Mouse (Mus musculus): ENCODE measurements at regions not wholly inside any gene's neighbourhood (a gene's known extent, or its start where the extent isn't known, plus 50 kb on each side); places are given as distances from the start of the nearest gene placed in this dataset.

DNA sequence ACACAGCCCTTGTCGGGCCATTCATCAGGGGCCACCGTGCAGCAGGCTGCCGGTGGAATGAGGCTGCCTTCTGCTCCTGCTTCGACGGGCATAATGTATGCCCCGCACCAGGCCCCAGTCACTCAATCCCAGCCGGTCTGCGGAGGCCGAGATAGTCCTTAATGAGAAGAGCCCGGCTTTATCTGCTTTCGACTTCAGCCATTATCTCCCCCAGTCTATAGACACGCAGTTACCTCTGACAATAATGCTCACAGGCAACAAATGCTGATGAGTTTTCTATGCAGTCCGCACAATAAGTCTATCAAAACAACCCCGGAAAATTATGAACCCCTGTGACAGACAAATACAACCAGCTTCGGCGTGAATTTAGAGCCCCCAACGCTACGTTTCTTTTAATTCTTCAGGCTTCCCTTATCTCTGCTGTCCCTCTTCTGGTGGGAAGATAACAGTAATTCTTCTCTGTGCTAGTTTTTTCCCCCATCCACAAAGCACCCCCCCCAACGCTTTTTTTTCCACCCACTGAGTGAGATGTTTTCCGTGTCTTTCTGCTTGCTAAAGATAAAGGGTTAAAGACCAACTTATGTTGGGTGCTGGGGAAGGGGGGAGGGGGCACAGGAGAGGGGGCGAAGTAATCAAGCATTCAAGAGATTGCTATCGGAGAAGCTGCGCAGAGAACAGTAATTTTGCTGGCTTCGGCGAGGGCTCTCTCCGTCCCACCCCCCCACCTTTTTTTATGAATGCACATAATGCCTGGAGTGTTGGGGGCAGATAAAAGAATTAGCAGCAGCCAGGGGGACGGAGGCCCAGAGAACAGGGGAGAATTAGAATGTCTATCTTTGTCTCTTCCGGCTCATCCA is 117.8 kb downstream of the Mrm1 start:
- no peak for DNase-seq

- DNase-seq, result no peak
Observed at GRCm38 (mm10) chr11:84697521-84697920, 121.8 kb downstream of the Mrm1 start.

DNA sequence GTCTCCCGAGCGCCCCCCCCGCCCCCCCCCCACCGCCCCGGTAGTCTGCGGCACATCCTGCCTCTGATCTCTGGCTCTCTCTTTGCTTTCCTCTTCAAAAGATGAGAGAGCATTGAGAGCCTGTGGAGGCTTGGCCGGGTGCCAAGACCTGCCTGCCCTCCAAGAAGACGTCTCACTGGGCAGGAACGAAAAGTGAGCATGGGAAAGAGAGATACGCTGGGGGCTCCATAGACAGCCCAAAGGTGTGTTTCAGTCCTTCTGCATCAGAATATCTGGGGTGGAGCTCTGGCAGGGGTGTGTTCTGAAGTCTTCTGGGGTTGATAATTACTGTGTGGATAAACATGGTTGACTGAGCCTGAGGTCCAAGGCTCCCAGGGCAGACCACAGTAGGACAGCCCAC is 126.7 kb downstream of the Mrm1 start:
- DNase-seq, result peak; percentile 8

- no peak for DNase-seq
Observed at GRCm38 (mm10) chr11:84691410-84692148, 127.7 kb downstream of the Mrm1 start.

DNA sequence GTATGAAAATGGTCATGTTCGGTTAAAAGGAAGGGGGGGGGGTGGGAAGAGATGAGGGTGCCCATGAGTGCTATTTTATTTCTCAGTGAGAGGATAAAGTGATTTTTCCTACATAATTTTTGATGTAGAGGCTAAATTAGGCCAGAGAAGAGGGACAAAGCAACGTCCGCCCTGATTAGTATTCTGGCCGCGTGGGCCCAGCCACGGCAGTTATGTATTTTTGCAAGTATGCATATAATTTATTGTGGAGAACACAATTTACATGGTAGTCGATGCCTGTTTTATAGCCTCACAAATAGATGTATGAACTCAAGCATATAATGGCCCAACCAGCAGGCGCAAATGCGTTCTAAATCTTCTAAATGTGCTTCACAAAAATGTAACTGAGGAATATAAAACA is 132.8 kb downstream of the Mrm1 start:
- no peak for DNase-seq

DNA sequence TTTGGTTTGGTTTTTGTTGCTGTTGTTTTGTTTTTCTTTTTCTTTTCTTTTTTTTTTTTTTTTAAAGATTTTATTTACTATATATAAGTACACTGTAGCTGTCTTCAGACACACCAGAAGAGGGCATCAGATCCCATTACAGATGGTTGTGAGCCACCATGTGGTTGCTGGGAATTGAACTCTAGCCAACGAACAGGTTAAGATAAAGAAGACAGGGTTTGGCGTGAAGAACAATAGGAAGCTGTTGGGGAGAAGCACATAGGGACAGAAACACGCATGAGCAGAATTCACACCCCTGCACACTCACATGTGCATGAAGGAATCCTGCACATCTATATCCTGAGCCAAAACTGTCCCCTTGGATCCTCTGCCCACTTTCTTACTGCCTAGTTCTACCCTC is 135.0 kb downstream of the Mrm1 start:
- no peak for DNase-seq

GRCm38 (mm10) chr11:84682931-84683330 is 136.4 kb downstream of the Mrm1 start:
- no peak for DNase-seq

DNA sequence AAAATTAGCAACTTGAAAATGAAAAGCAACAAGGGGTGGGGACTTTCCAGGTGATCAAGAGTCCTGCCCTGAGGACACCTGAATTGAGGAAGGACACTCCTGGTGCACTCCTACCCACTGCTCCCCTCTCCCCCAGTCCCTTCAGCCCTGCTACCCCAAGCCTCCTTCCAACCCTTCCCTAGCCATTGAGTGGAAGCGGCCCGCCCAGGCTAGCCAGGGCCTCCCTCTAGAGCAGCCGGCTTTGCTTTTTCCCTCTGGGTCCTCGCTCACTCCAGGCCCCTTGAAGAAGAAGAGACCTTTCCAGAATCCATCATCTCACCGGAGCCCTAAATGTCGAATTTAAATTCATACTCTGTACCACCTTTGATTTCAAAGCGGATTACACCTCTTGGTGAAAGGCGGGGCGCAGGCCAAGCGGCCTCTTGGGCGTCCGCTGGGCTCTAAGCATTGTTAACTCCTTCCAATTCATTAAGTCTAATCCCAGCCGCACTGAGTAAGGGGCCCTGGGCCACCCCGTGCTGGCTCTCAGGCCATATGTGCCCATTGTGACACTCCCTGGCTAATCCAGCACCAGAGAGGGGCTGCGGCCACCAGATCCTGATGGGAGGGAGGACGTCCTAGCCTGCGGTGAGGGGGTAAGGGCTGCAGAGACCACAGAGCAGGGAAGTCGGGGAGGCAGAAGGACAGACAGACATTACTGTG is 142.8 kb downstream of the Mrm1 start:
- no peak for DNase-seq

DNA sequence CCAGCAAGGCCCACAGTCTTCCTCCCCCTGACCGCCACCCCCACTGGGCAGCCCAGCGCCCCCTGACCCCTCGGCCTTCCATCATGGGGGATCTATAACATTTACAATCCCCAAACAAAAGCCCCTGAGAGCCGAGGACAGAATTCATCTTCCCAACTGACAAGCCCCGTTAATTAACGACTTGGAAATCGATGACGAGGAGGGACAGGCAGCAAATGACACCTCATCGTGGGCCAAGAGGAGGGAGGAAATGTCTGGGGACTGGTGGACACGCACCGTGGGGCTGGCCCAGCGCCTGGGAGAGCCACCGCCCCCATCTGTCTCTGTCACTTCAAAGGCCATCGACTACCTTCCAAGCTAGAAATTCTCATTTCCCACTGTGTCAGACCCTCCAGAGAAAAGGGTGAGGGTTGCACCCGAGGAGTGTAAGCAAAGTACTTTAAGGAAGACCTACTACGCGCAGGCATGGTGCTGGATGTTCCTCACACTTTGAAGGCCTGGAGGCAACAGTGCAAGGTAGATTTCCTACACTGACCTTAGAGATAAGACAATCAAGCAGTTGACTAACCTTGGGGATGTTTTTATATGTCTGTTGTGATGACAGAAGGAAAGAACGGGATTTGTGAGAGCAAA is 146.4 kb downstream of the Mrm1 start:
- no peak for DNase-seq

- DNase-seq, result no peak
Observed at GRCm38 (mm10) chr11:84671585-84671984, 146.2 kb upstream of the Lhx1 start.

DNA sequence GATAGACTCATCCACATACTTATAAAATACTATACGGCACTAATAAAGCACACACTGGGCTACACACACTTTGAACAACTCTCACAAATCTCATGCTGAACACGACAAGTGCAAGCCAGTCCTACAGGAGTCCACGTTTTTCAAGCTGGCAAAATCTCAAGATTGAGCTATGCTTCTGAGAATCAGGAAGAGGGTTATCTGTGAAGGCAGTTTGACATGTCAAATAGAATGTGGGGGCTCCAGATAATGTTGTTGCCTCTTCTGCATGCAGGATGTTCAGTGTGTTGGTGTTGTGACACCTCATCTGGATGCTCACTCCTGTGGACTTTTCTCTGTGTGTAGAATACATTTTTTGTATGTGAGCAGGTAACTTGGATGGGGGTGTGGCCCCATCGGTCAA is 142.4 kb upstream of the Lhx1 start:
- DNase-seq, result no peak

- no peak for DNase-seq
Observed at GRCm38 (mm10) chr11:84664258-84664657, 138.9 kb upstream of the Lhx1 start.

DNA sequence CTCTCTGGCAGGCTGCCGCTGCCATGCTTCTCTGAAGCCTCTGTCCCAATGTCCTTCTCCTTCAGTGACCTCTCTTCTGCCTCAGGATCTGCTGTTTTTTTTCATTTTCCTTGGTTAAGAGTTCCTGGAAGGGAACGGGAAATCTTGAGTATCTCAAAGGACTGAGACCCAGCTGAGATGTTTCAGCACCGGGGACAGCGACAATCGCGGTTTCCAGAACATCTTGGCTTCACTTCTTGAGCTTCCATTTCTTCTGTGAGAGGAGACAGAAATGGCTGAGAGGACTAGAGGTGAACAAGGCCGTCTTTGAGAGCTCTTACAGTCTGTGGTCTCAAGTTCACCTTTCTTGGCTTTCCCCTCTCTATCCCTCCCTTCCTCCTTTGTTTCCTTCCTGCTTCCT is 136.6 kb upstream of the Lhx1 start:
- DNase-seq, result peak; percentile 69

DNA sequence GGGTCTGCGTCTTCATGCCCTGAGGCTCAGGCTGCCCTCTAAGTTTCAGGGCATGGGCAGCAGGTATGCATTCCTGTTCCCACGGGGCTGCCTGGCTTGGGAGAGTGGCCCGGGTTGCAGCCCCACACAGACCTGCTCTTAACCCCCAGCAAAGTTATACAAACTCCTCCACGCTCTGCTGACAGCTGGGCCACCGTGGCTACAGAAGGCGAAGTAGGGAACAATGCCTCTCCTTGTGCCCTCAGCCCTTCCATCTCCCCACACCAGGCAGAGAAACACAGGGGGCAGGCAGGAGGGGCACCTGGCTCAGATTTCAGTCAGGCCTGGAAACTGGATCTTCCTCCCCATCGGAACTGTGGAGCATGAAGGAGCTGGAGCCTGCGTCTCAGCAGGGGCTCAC is 135.5 kb upstream of the Lhx1 start:
- DNase-seq, result no peak

GRCm38 (mm10) chr11:84659370-84659937 is 134.1 kb upstream of the Lhx1 start:
- no peak for DNase-seq

DNA sequence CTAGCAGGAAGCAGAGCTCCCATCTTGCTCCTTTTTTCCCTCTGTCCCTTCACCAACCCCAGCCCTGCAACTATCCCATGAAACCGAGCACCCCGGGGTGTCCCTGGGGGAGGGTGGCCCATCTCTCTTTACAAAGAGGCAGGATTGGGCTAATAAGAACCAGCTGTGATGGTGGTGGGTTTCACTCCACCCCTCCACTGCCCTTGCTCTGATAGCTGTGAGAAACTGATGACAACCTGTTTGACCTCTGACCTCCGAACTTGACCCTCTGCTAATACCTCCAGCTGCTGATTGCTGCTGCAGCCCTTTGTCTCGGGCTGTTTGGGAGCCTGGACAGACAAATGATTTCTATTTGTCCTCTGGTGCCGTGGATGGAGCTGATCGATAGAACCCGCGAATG is 128.1 kb upstream of the Lhx1 start:
- no peak for DNase-seq

DNA sequence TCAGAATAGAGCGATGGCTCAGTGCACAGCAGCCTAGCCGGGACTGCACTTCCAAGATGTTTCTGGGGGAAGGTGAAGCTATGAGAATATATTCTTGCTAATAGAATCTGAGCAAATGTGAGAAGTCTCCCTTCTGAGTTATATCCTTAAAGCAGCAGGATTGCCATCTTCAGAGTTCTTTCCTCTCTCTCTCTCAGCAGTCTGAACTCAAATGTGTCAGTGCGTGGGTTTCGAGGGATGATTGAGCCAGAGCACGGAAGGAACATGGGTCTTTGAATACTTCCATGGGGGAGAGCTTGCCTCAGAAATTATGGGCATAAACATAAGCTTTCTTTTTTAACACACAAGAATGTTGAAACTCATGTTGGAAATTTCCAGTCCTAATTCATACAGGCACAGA is 123.6 kb upstream of the Lhx1 start:
- no peak for DNase-seq

DNA sequence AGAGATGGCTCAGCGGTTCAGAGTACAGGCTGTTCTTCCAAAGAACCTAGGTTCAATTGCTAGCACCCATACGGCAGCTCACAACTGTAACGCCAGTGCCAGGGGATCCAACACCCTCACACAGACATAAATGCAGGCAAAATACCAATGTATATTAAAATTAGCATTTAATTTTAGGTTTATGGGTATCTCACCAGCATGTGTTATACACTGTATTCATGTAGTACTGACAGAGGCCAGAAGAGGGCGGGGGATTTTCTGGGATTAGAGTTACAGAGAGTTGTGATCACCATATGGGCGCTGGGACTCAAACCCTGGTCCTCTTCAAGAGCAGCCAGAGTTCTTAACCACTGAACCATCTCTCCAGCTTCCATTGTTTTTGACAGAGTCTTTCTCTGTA is 121.8 kb upstream of the Lhx1 start:
- DNase-seq, result no peak

DNA sequence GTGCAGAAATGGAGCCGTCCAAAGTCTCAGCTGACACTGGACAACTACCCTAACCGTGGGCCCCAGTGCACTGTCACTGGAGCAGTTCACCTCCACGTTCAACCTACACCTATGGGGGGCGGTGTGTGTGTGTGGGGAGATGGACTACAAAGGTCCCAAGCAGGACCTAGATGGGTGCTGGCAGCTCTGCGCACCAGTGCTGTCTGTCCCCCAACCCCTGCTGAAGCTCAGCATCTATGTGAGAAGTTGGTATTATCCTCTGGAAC is 117.7 kb upstream of the Lhx1 start:
- DNase-seq, result no peak

- no peak for DNase-seq
Observed at GRCm38 (mm10) chr11:84642300-84643106, 117.2 kb upstream of the Lhx1 start.

- DNase-seq, result no peak
Observed at GRCm38 (mm10) chr11:84641601-84642000, 116.3 kb upstream of the Lhx1 start.

DNA sequence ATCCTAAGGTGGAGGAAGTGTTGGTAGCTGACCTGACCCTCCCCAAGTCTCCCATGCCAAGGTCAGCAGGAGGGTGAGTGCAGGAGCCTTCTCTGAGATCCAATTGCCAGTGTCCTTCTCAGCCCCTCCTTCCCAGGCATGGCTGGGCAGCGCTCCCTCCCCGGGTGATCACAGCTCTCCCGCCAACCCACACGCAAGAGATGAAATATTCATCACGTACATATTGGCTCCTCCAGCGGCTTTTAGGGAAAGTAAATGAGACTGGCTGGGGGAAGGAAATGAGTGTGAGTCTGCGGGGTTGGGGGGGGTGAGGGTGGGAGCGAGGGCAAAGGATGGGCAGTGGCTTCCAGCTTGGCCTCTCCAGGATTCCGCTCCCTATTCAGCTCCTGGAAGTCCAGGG is 113.0 kb upstream of the Lhx1 start:
- no peak for DNase-seq
